Mouse (Mus musculus) hindbrain, embryonic 16.5 days (tissue): ENCODE data around the gene Krtap3-2. TPM values are rescaled to one million over a fixed set of nuclear protein-coding genes. Genes with fewer than 3 reads are reported as not detected.
"Not testable (repeated sequence)": the region's sequence is repeated elsewhere in the genome, so short reads cannot be mapped to it uniquely, and the experiment has no call there.

Experiments used
- ATAC-seq: fragments of 200-750 bp; cut with Nextera tagmentation; 2 replicates; pipeline ENCODE4 v1.8.0; 2017; ENCODE audit warnings: moderate TSS enrichment, moderate library complexity
- H3K27ac ChIP-seq: fragments of 300-500 bp; sonication (generic); 2 replicates; pipeline ENCODE4 v1.5.1; 2014; ENCODE audit warnings: low read depth, mild to moderate bottlenecking, control low read depth, low read length, moderate library complexity
- H3K27me3 ChIP-seq: fragments of 300-500 bp; sonication (generic); replicated peaks from 2 replicates; pipeline ENCODE4 v1.6.1; 2014; ENCODE audit warnings: low read length; ENCODE audit not compliant: control insufficient read depth, insufficient read depth
- H3K36me3 ChIP-seq: fragments of 300-500 bp; sonication (generic); 2 replicates; pipeline ENCODE4 v1.6.1; 2014; ENCODE audit warnings: mild to moderate bottlenecking, low read length, moderate library complexity, mixed read lengths; ENCODE audit not compliant: control insufficient read depth, insufficient read depth
- H3K4me1 ChIP-seq: fragments of 300-500 bp; sonication (generic); 2 replicates; pipeline ENCODE4 v1.6.1; 2014; ENCODE audit warnings: low read depth, low read length; ENCODE audit not compliant: control insufficient read depth, insufficient read depth
- H3K4me2 ChIP-seq: fragments of 300-500 bp; sonication (generic); 2 replicates; pipeline ENCODE4 v1.6.1; 2014; ENCODE audit warnings: mild to moderate bottlenecking, low read length, control low read depth, moderate library complexity
- H3K4me3 ChIP-seq: fragments of 300-500 bp; sonication (generic); 2 replicates; pipeline ENCODE4 v1.5.1; 2014; ENCODE audit warnings: mild to moderate bottlenecking, low read length, control low read depth, moderate library complexity
- H3K9ac ChIP-seq: fragments of 300-500 bp; sonication (generic); 2 replicates; pipeline ENCODE4 v1.6.1; 2014; ENCODE audit warnings: low read depth, mild to moderate bottlenecking, control low read depth, low read length, moderate library complexity
- H3K9me3 ChIP-seq: fragments of 300-500 bp; sonication (generic); 2 replicates; pipeline ENCODE4 v1.6.1; 2014; ENCODE audit warnings: mild to moderate bottlenecking, low read length, moderate library complexity; ENCODE audit not compliant: control insufficient read depth
- WGBS: fragments of 180-500 bp; shearing (Covaris S2); extraction: QIAGEN DNeasy Blood & Tissue Kit; methylation state at CpG from one replicate; pipeline ENCODE4 v1.1.7; 2014; 5-methylcytosine and 5-hydroxymethylcytosine counted together
- polyA plus RNA-seq: library from polyadenylated mRNA; unstranded; fragments of >200 nt; fragmentation: Nextera tagmentation; extraction: Ambion mirVana; gene quantifications from 2 replicates; pipeline ENCODE4 v1.2.1, GENCODE M21; 2015

Gene Krtap3-2
- polyA plus RNA-seq = not detected in 2 replicates

DNA sequence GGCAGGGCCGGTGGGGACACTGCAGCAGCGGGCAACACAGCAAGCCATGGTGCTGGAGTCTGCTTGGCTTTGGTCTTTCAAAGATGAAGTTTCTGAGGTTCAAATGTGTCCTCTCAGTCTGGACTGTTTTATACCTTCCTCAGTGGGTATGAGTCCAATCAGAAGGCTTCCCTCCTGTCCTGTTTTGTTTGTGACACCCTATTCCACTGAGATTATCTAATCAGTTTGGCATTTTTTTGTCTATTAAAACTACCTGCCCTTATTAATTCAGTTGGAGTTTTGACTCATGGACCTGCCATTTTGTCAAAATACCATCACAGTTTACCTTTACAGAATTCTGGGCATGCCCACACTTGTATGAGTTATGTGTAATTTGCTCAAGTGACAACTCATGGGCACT, at the start of gene Krtap3-2:
TSS of gene Krtap3-2 (minus strand) at position 101 of the 400 bp plus-strand sequence.
- WGBS = 90% methylated on average over 2 of the region's 2 CpGs
- H3K27me3 ChIP-seq = no peaks in the 10 kb centered on the region
- no peaks in the 10 kb centered on the region for H3K4me1 ChIP-seq
- H3K9ac ChIP-seq = no peak within 1 kb of the TSS
- H3K9me3 ChIP-seq = no peaks in the 10 kb centered on the region
- no peak within 1 kb of the TSS for H3K27ac ChIP-seq
- no peaks in the 10 kb centered on the region for H3K36me3 ChIP-seq
- no peak within 1 kb of the TSS for H3K4me2 ChIP-seq
- no peak within 1 kb of the TSS for H3K4me3 ChIP-seq
- ATAC-seq = no peak

DNA sequence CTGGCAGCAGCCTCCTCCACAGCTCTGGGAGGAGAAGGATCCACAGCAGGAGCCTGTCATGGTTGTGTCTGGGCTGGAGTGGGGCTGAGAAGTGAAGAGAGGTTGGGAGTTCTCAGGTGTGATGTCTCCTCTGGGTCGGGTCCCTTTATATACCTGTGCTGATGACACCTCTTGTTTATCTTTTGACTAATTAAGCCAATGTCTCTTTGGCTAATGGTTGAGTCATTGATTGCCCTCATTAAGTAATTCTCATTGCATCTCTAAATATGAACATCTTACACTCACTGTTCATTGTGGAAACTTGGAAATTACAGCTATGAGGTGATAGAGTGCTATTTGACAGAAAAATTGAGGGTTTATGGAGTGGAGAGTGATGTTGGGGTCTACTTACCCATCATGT, 46.6 kb upstream of the Krtap3-2 start, which contains the start of gene Gm11938:
TSS of gene Gm11938 (minus strand) at position 101 of the 400 bp plus-strand sequence.
- WGBS = 60% methylated on average over 1 of the region's 1 CpGs
- not testable (repeated sequence) for H3K4me3 ChIP-seq, ATAC-seq, H3K9me3 ChIP-seq, H3K36me3 ChIP-seq, H3K27me3 ChIP-seq, H3K27ac ChIP-seq, H3K4me1 ChIP-seq, H3K4me2 ChIP-seq, H3K9ac ChIP-seq

DNA sequence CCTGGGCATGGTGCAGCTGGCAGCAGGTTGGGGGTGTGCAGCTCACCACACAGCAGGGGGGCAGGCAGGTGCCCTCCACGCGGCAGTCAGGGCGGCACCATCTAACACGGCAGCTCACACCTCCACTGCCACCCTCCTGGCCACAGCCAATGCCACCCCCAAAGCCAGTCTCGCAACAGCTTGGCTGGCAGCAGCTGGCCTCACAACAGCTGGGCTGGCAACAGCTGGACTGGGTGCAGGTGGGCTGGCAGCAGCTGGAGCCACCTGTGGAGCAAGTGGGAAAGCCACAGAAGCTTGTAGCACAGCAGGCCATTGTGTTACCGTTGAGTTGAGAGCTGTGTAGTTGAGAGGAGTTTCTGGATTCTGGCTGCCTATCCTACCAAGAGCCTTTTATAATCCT, 41.1 kb upstream of the Krtap3-2 start, which contains the start of gene Krtap9-3:
TSS of gene Krtap9-3 (minus strand) at position 364 of the 400 bp plus-strand sequence.
- not testable (repeated sequence) for H3K4me1 ChIP-seq, H3K27ac ChIP-seq, ATAC-seq, H3K4me3 ChIP-seq, H3K9me3 ChIP-seq, H3K9ac ChIP-seq, H3K4me2 ChIP-seq, H3K36me3 ChIP-seq, H3K27me3 ChIP-seq
- 76% methylated on average over 6 of the region's 6 CpGs for WGBS

DNA sequence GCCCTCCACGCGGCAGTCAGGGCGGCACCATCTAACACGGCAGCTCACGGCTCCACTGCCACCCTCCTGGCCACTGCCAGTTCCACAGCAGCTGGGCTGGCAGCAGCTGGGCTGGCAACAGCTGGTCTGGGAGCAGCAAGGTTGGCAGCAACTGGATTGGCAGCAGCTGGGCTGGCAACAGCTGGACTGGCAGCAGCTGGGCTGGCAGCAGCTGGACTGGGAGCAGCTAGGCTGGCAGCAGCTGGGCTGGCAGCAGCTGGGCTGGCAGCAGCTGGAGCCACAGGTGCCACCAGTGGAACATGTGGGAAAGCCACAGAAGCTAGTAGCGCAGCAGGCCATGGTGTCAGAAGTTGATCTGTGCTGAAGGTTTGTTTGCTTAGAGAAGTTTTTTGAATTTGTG, 34.3 kb upstream of the Krtap3-2 start, which contains the start of gene Krtap1-3:
TSS of gene Krtap1-3 (minus strand) at position 359 of the 400 bp plus-strand sequence.
- Histone ChIP-seq H3K4me2 (no peak within 1 kb of the TSS), H3K27me3 (no peaks in the 10 kb centered on the region), H3K9ac (no peak within 1 kb of the TSS), H3K36me3 (no peaks in the 10 kb centered on the region), H3K9me3 (no peaks in the 10 kb centered on the region), H3K4me1 (no peaks in the 10 kb centered on the region), H3K4me3 (no peak within 1 kb of the TSS), H3K27ac (no peak within 1 kb of the TSS)
- WGBS = 89% methylated on average over 6 of the region's 6 CpGs
- no peak for ATAC-seq

DNA sequence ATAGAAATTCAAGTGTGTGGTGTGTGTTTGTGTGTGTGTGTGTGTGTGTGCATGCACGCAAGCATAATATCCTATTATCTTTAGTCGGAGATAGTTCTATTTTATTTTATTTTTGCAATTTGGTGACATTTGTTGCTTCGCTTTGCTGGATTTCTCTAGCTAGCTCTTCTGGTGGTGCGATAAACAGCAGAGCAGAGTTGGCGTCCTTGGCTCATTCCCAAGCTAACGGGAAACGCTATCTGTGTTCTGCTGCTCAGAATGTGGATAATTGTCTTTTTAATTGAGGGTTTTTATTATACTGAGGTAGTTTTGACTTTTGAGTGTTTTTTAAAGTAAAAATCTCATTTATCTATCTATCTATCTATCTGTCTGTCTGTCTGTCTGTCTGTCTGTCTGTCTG, 28.4 kb upstream of the Krtap3-2 start:
- Histone ChIP-seq H3K9me3 (no peaks in the 10 kb centered on the region), H3K4me1 (no peaks in the 10 kb centered on the region), H3K27me3 (no peaks in the 10 kb centered on the region), H3K27ac (no peak overlapping the region), H3K4me3 (no peak overlapping the region), H3K9ac (no peak overlapping the region), H3K36me3 (no peaks in the 10 kb centered on the region), H3K4me2 (no peak overlapping the region)
- no peak for ATAC-seq
- WGBS = 89% methylated on average over 7 of the region's 7 CpGs

GRCm38 (mm10) chr11:99583245-99583704, 26.6 kb upstream of the Krtap3-2 start, which contains the start of gene Krtap1-4:
Gene Krtap1-4 (minus strand): TSS chr11:99583654.
- H3K4me1 ChIP-seq = no peaks in the 10 kb centered on the region
- H3K4me3 ChIP-seq = no peak within 1 kb of the TSS
- H3K27me3 ChIP-seq = no peaks in the 10 kb centered on the region
- H3K36me3 ChIP-seq = no peaks in the 10 kb centered on the region
- no peaks in the 10 kb centered on the region for H3K9me3 ChIP-seq
- H3K9ac ChIP-seq = no peak within 1 kb of the TSS
- 92% methylated on average over 5 of the region's 5 CpGs for WGBS
- H3K27ac ChIP-seq = no peak within 1 kb of the TSS
- no peak for ATAC-seq
- no peak within 1 kb of the TSS for H3K4me2 ChIP-seq

GRCm38 (mm10) chr11:99581564-99581963, 24.9 kb upstream of the Krtap3-2 start:
- no peak for ATAC-seq
- Histone ChIP-seq H3K4me1 (no peaks in the 10 kb centered on the region), H3K27me3 (no peaks in the 10 kb centered on the region), H3K27ac (no peak overlapping the region), H3K4me3 (no peak overlapping the region), H3K9ac (no peak overlapping the region), H3K36me3 (no peaks in the 10 kb centered on the region), H3K9me3 (no peaks in the 10 kb centered on the region), H3K4me2 (no peak overlapping the region)
- WGBS = 91% methylated on average over 6 of the region's 6 CpGs

DNA sequence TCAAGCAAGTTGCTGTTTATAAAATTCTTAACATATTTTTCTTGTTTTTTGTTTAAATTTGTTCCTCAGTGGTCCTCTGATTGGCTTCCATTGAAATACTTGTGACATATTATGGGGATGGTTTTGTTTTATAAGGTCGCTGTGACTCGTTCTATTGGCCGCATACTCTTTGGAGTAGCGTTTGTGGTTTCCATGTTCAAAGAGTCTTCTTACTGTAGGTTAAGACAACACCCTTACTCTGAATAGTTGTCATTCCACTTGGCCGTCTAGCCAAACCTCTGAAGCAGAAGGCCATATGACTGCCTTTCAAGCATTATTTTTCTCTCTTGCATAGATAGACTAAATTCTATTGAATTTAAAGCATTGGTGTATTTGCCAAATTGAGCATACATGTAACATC, 24.4 kb upstream of the Krtap3-2 start:
- WGBS = 92% methylated on average over 5 of the region's 5 CpGs
- no peak for ATAC-seq
- H3K4me1 ChIP-seq = no peaks in the 10 kb centered on the region

GRCm38 (mm10) chr11:99580636-99581035, 24.0 kb upstream of the Krtap3-2 start, which contains the start of gene Krtap1-5:
Gene Krtap1-5 (minus strand): TSS chr11:99581016.
- no peaks in the 10 kb centered on the region for H3K27me3 ChIP-seq
- H3K9me3 ChIP-seq = no peaks in the 10 kb centered on the region
- H3K36me3 ChIP-seq = no peaks in the 10 kb centered on the region
- no peak within 1 kb of the TSS for H3K27ac ChIP-seq
- H3K4me3 ChIP-seq = no peak within 1 kb of the TSS
- WGBS = 86% methylated on average over 6 of the region's 6 CpGs
- no peaks in the 10 kb centered on the region for H3K4me1 ChIP-seq
- no peak for ATAC-seq
- no peak within 1 kb of the TSS for H3K9ac ChIP-seq
- no peak within 1 kb of the TSS for H3K4me2 ChIP-seq

More for the DNA sequence above, 24.4 kb upstream of the Krtap3-2 start:
- Histone ChIP-seq H3K4me3 (no peak overlapping the region), H3K36me3 (no peaks in the 10 kb centered on the region), H3K4me2 (no peak overlapping the region), H3K9me3 (no peaks in the 10 kb centered on the region), H3K27ac (no peak overlapping the region), H3K27me3 (no peaks in the 10 kb centered on the region), H3K9ac (no peak overlapping the region)
